In genomic region chr2:120469220-120469619, GRCm38 (mm10) we compare ENCODE assay signal across 28 mouse cellular contexts. TPM values are rescaled to one million over a fixed set of nuclear protein-coding genes. Genes with fewer than 3 reads are reported as not detected.
DNase-seq lines count a peak whose midpoint lies in the region; ATAC-seq and TF ChIP-seq lines count a peak whose summit lies in the region.
"Had no signal": no experiment of that assay in that cellular context is flagged by ENCODE, and none has a peak within 500 bp of the region (broad histone marks: within the 10 kb centered on the region; RNA-seq: fewer than 3 reads in every experiment).

No protein-coding gene starts in this region.

- TF ChIP-seq POLR2A in thymus, adult 2 months (IDR thresholded peaks at IDR 0.05; ENCODE audit: control insufficient read depth, extremely low read depth, insufficient read depth, low read length, poor library complexity) = no peak

- peak; percentile 55 for DNase-seq in thymus, adult 2 months
- no peak for DNase-seq in thymus, postnatal 4 days
- DNase-seq in thymus, postnatal 25 days = peak; percentile 56
- no peak for DNase-seq in cerebellum, adult 8-10 months
- no peak for DNase-seq in spleen, adult 18-20 months
- DNase-seq: adrenal gland, adult 8-10 months; cerebellum, adult 11 months; cerebellum, adult 9-11 months; gastrocnemius, postnatal 25 days; heart, postnatal 10 days; kidney, adult 18-20 months; kidney, postnatal 36 days; layer of hippocampus, postnatal 36 days; left cerebral cortex, postnatal 4 days; liver, postnatal 0 days had no signal

- WGBS in thymus, adult 2 months = 8% methylated on average over 3 of the region's 3 CpGs

- H3K27ac ChIP-seq in thymus, adult 2 months (ENCODE audit: control insufficient read depth, insufficient read depth, low read length) = no peak overlapping the region
- H3K27ac ChIP-seq: heart, embryonic 13.5 days; layer of hippocampus, adult 2 months; liver, embryonic 12.5 days; macrophage; neural tube, embryonic 12.5 days; stomach, embryonic 15.5 days had no signal

- no peak for TF ChIP-seq CTCF in thymus, adult 2 months (IDR thresholded peaks at IDR 0.05; ENCODE audit: borderline replicate concordance, control insufficient read depth, extremely low read depth, insufficient read depth, low read length, poor library complexity)

- no peaks in the 10 kb centered on the region for H3K36me3 ChIP-seq in thymus, adult 2 months (ENCODE audit: control insufficient read depth, insufficient read depth, low read length)
- H3K36me3 ChIP-seq in megakaryocyte, embryonic 14.5 days (replicated peaks; ENCODE audit: low read length) = no peaks in the 10 kb centered on the region
- H3K36me3 ChIP-seq: heart, embryonic 13.5 days; liver, embryonic 12.5 days; neural tube, embryonic 12.5 days; stomach, embryonic 15.5 days had no signal

- no peaks in the 10 kb centered on the region; the same call in 1 of the 2 replicates for H3K9me3 ChIP-seq in megakaryocyte, embryonic 14.5 days
- H3K9me3 ChIP-seq: heart, embryonic 13.5 days; liver, embryonic 12.5 days; stomach, embryonic 15.5 days had no signal

- no peaks in the 10 kb centered on the region for H3K27me3 ChIP-seq in thymus, adult 2 months (ENCODE audit: control insufficient read depth, insufficient read depth, low read length)
- H3K27me3 ChIP-seq in megakaryocyte, embryonic 14.5 days (replicated peaks) = peaks cover 12% of the 10 kb centered on the region
- H3K27me3 ChIP-seq: CH12.LX; heart, embryonic 13.5 days; liver, embryonic 12.5 days; neural tube, embryonic 12.5 days; stomach, embryonic 15.5 days had no signal

- H3K4me3 ChIP-seq in thymus, adult 2 months (ENCODE audit: control insufficient read depth, insufficient read depth, low read length) = no peak overlapping the region
- H3K4me3 ChIP-seq in megakaryocyte, embryonic 14.5 days (replicated peaks) = peak overlapping the region; percentile 81
- H3K4me3 ChIP-seq: erythroblast, embryonic 14.5 days; heart, embryonic 13.5 days; layer of hippocampus, adult 2 months; liver, embryonic 12.5 days; neural tube, embryonic 12.5 days; stomach, embryonic 15.5 days had no signal

- peaks cover 18% of the 10 kb centered on the region for H3K4me1 ChIP-seq in thymus, adult 2 months (replicated peaks; ENCODE audit: control insufficient read depth, insufficient read depth, low read length)
- H3K4me1 ChIP-seq in megakaryocyte, embryonic 14.5 days = peaks cover 69% of the 10 kb centered on the region
- H3K4me1 ChIP-seq: neural tube, embryonic 12.5 days; stomach, embryonic 15.5 days had no signal

- peak; percentile 83 for ATAC-seq in common myeloid progenitor, adult 5-6 weeks (replicated peaks; ENCODE audit: low read depth, poor library complexity, severe bottlenecking)
- ATAC-seq: forebrain, embryonic 16.5 days; hindbrain, embryonic 16.5 days; liver, embryonic 12.5 days; liver, postnatal 0 days; midbrain, embryonic 16.5 days had no signal

RNA-seq across cellular contexts. Expression of gene Capn3, which starts 13.4 kb away (rescaled TPM):
- 56.2 and 69.8 TPM in 2 replicates for polyA plus RNA-seq in thymus, adult 2 months (2012; rRNA removed)
- 1.2 and 1.7 TPM in 2 replicates for total RNA-seq in common myeloid progenitor, adult 5-6 weeks (2017)
- 9.7 and 29.4 TPM in 2 replicates for polyA plus RNA-seq in megakaryocyte, embryonic 14.5 days (2012; ENCODE audit: insufficient read depth, low replicate concordance)
- polyA plus RNA-seq: erythroblast, embryonic 14.5 days had no signal

Comparison
In these comparisons a context has a peak if more than half of its experiments do, and no peak if none do; other contexts are left out.
1. DNase-seq: peak in thymus, adult 2 months (single experiment) and thymus, postnatal 25 days (single experiment); none in thymus, postnatal 4 days (single experiment), cerebellum, adult 8-10 months (single experiment) and spleen, adult 18-20 months (0 of 2).